Mouse (Mus musculus) megakaryocyte, embryonic 14.5 days (primary cell): Measurements from ENCODE around the gene Il6ra. TPM values are rescaled to one million over a fixed set of nuclear protein-coding genes. Genes with fewer than 3 reads are reported as not detected.

ENCODE experiments used
- H3K27me3 ChIP-seq: replicated peaks from 2 replicates; pipeline ENCODE3; 2012; ENCODE audit warnings: inconsistent platforms
- H3K36me3 ChIP-seq: replicated peaks from 2 replicates; pipeline ENCODE3; 2012; ENCODE audit warnings: low read length, inconsistent platforms, mixed read lengths
- H3K4me1 ChIP-seq: 2 replicates; pipeline ENCODE4 v1.6.1; 2012; ENCODE audit warnings: inconsistent platforms
- H3K4me3 ChIP-seq: replicated peaks from 2 replicates; pipeline ENCODE3; 2012; ENCODE audit warnings: moderate library complexity, mild to moderate bottlenecking, inconsistent platforms
- H3K9me3 ChIP-seq: 2 replicates; pipeline ENCODE4 v1.6.1; 2012; ENCODE audit warnings: inconsistent platforms
- FLI1 ChIP-seq: IDR thresholded peaks from 2 replicates; pipeline ENCODE4 v1.6.1; 2012; ENCODE audit warnings: low read length, inconsistent platforms, mixed read lengths
- GATA1 ChIP-seq: IDR thresholded peaks from 3 replicates; pipeline ENCODE4 v1.6.1; 2012; ENCODE audit warnings: mixed read lengths, low read length, inconsistent platforms, borderline replicate concordance
- polyA plus RNA-seq: library from polyadenylated mRNA; stranded (reverse); fragments of >175 nt; gene quantifications from 2 replicates; pipeline ENCODE4 v1.2.3, GENCODE M21; 2012; ENCODE audit warnings: low replicate concordance; ENCODE audit not compliant: insufficient read depth

The Il6ra gene
- polyA plus RNA-seq, 1 experiment = 6.3 TPM

DNA sequence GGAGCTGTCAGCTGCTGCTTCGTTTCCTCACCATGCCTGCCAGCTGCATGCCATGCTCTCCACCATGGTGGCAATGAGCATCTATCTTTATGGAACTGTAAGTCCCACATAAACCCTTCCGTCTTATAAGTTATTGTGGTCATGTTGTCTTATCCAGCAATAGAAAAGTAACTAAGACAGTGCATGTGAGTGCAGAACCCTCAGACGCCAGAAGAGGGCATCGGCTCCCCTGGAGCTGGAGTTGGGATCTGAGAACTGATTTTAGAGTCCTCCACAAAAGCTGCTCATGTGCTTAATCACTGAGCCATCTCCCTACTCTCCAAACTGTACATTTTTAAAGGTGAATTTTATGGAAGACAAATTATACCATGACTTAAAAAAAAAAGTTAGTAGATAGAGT, 95.9 kb downstream of the Il6ra start:
- Histone ChIP-seq H3K27me3 (peaks cover 67% of the 10 kb centered on the region), H3K4me3 (no peak overlapping the region), H3K36me3 (no peaks in the 10 kb centered on the region), H3K4me1 (peaks cover 13% of the 10 kb centered on the region), H3K9me3 (no peaks in the 10 kb centered on the region)
- TF ChIP-seq GATA1 = no peak
- TF ChIP-seq FLI1 = no peak

Other genes with a start within 250 kb of the Il6ra start
- 5.3 and 6.3 TPM in 2 replicates for gene Adar, start 198.2 kb downstream of the Il6ra start, polyA plus RNA-seq
- gene Chrnb2, start 148.6 kb downstream of the Il6ra start, polyA plus RNA-seq = 0.04 TPM in 1 of 2 replicates, not detected in the other
- gene Ube2q1, start 139.6 kb downstream of the Il6ra start, polyA plus RNA-seq = 35.2 and 80.6 TPM in 2 replicates
- not detected in 2 replicates for gene She, start 81.8 kb downstream of the Il6ra start, polyA plus RNA-seq
- gene Atp8b2, start 50.3 kb upstream of the Il6ra start, polyA plus RNA-seq = 4.2 and 6.1 TPM in 2 replicates
- 10.9 and 58.1 TPM in 2 replicates for gene Hax1, start 85.6 kb upstream of the Il6ra start, polyA plus RNA-seq
- 1.2 and 10.8 TPM in 2 replicates for gene 4933434E20Rik, start 138.4 kb upstream of the Il6ra start, polyA plus RNA-seq
- 119 and 130 TPM in 2 replicates for gene Ubap2l, start 139.4 kb upstream of the Il6ra start, polyA plus RNA-seq
- 28.7 and 263 TPM in 2 replicates for gene Tpm3, start 159.5 kb upstream of the Il6ra start, polyA plus RNA-seq
- gene Nup210l, start 190.9 kb upstream of the Il6ra start, polyA plus RNA-seq = not detected in 2 replicates